Mouse (Mus musculus) liver, adult 2 months (tissue): ENCODE results near the gene Slc12a5.

Experiments
- CTCF ChIP-seq: fragments of 200-500 bp; IDR thresholded peaks from 2 replicates; pipeline ENCODE4 v1.5.1; 2011; ENCODE audit warnings: low read depth, low read length, control low read depth
- POLR2A ChIP-seq: fragments of 200-500 bp; IDR thresholded peaks from 2 replicates; pipeline ENCODE4 v1.6.1; 2011; ENCODE audit warnings: low read length, control low read depth; ENCODE audit not compliant: insufficient read depth; ENCODE audit errors: extremely low read depth

- TF ChIP-seq CTCF (no peak), POLR2A (no peak)
Measured at GRCm38 (mm10) chr2:164947930-164948329, 12.7 kb upstream of the Slc12a5 start.
